Mouse (Mus musculus) stomach, postnatal 0 days (tissue): ENCODE data around the gene Barx1. TPM values are rescaled to one million over a fixed set of nuclear protein-coding genes. Genes with fewer than 3 reads are reported as not detected.
A peak's percentile ranks its signal among the peaks of the same experiment; 100 is the strongest.

Source experiments
- ATAC-seq: fragments of 200-750 bp; cut with Nextera tagmentation; 2 replicates; pipeline ENCODE4 v1.8.0; 2017; ENCODE audit not compliant: low FRiP score, low TSS enrichment
- DNase-seq: peaks from one replicate; pipeline ENCODE4 v3.0.0-alpha.2; 2016; ENCODE audit warnings: low spot score
- H3K27ac ChIP-seq: fragments of 300-500 bp; sonication (generic); replicated peaks from 2 replicates; pipeline ENCODE4 v1.5.1; 2014; ENCODE audit warnings: mild to moderate bottlenecking, control low read depth
- H3K27me3 ChIP-seq: fragments of 300-500 bp; sonication (generic); 2 replicates; pipeline ENCODE4 v1.6.1; 2014; ENCODE audit warnings: low read length; ENCODE audit not compliant: control insufficient read depth, insufficient read depth
- H3K36me3 ChIP-seq: fragments of 300-500 bp; sonication (generic); 2 replicates; pipeline ENCODE4 v1.6.1; 2014; ENCODE audit warnings: low read length, mixed read lengths; ENCODE audit not compliant: control insufficient read depth, insufficient read depth
- H3K4me1 ChIP-seq: fragments of 300-500 bp; sonication (generic); replicated peaks from 2 replicates; pipeline ENCODE4 v1.6.1; 2014; ENCODE audit warnings: antibody characterized with exemption; ENCODE audit not compliant: control insufficient read depth, insufficient read depth
- H3K4me2 ChIP-seq: fragments of 300-500 bp; sonication (generic); replicated peaks from 2 replicates; pipeline ENCODE4 v1.6.1; 2014; ENCODE audit warnings: low read depth, mild to moderate bottlenecking, control low read depth, moderate library complexity
- H3K4me3 ChIP-seq: fragments of 300-500 bp; sonication (generic); 2 replicates; pipeline ENCODE4 v1.5.1; 2014; ENCODE audit warnings: low read depth, low read length, control low read depth
- H3K9ac ChIP-seq: fragments of 300-500 bp; sonication (generic); 2 replicates; pipeline ENCODE4 v1.6.1; 2014; ENCODE audit warnings: mild to moderate bottlenecking, low read length, control low read depth, mixed read lengths
- H3K9me3 ChIP-seq: fragments of 300-500 bp; sonication (generic); 2 replicates; pipeline ENCODE4 v1.6.1; 2016; ENCODE audit warnings: low read length; ENCODE audit not compliant: control insufficient read depth
- CTCF ChIP-seq: IDR thresholded peaks from 2 replicates; pipeline ENCODE4 v1.5.1; 2016; ENCODE audit warnings: antibody characterized with exemption, low read depth, mild to moderate bottlenecking, moderate library complexity
- EP300 ChIP-seq: optimal IDR thresholded peaks from 2 replicates; pipeline ENCODE3; 2016; ENCODE audit warnings: antibody characterized with exemption
- WGBS: fragments of 180-500 bp; shearing (Covaris S2); extraction: QIAGEN DNeasy Blood & Tissue Kit; methylation state at CpG from one replicate; pipeline ENCODE4 v1.1.7; 2014; 5-methylcytosine and 5-hydroxymethylcytosine counted together
- polyA plus RNA-seq: library from polyadenylated mRNA; unstranded; fragments of >200 nt; fragmentation: Nextera tagmentation; extraction: Ambion mirVana; gene quantifications from 2 replicates; pipeline ENCODE4 v1.2.1, GENCODE M21; 2015

Barx1 gene
- polyA plus RNA-seq, 1 experiment from 2014 or later, result 164 TPM

DNA sequence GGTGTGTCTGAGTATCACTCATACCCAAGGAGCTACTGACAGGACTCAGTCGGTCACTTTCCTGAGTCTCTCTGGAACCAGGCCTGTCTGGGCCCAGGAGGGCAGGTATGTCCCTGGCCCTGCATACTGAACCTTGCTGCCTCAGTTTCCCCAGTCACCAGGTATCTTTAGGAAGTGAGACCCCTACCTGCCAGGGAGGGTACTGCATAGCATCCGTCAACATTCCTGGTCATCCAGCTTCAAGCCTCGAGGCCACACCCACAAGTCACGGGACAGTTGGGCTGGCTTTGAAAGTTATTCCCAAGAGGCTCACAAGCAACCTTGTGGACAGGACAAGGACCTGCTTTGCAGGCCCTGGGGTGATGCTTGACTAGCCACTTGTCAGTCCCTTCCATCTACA is 53.3 kb downstream of the Barx1 start:
- ATAC-seq (no peak), DNase-seq (peak; percentile 27)
- Histone ChIP-seq H3K9me3 (no peaks in the 10 kb centered on the region), H3K9ac (no peak overlapping the region), H3K4me3 (no peak overlapping the region), H3K4me1 (no peaks in the 10 kb centered on the region; the same call in 1 of the 2 replicates), H3K27me3 (no peaks in the 10 kb centered on the region), H3K36me3 (no peaks in the 10 kb centered on the region), H3K27ac (no peak overlapping the region), H3K4me2 (no peak overlapping the region)
- 59% methylated on average over 4 of the region's 4 CpGs for WGBS
- peak; percentile 70 for TF ChIP-seq CTCF
- TF ChIP-seq EP300, result no peak

Other genes with a start within 250 kb of the Barx1 start
- gene Zfp169, start 149.5 kb upstream of the Barx1 start, polyA plus RNA-seq, result 1.3 and 1.9 TPM in 2 replicates
- 0.36 and 0.56 TPM in 2 replicates for gene A830005F24Rik, start 149.4 kb upstream of the Barx1 start, polyA plus RNA-seq
- 3.1 and 3.2 TPM in 2 replicates for gene Ptpdc1, start 37.3 kb upstream of the Barx1 start, polyA plus RNA-seq
- gene Phf2, start 208.1 kb downstream of the Barx1 start, polyA plus RNA-seq, result 2.7 and 2.9 TPM in 2 replicates